10 mouse cellular contexts compared by ENCODE assay signal in genomic region chr11:96311097-96311496, GRCm38 (mm10). TPM values are rescaled to one million over a fixed set of nuclear protein-coding genes. Genes with fewer than 3 reads are reported as not detected.
A peak's percentile ranks its signal among the peaks of the same experiment; 100 is the strongest.
DNase-seq lines count a peak whose midpoint lies in the region; ATAC-seq lines count a peak whose summit lies in the region.
"Had no signal": no experiment of that assay in that cellular context is flagged by ENCODE, and none has a peak within 500 bp of the region (broad histone marks: within the 10 kb centered on the region; RNA-seq: fewer than 3 reads in every experiment).

No protein-coding gene starts in this region.

- no peaks in the 10 kb centered on the region for H3K36me3 ChIP-seq in embryonic facial prominence, embryonic 15.5 days
- no peaks in the 10 kb centered on the region for H3K36me3 ChIP-seq in kidney, embryonic 15.5 days
- H3K36me3 ChIP-seq in neural tube, embryonic 11.5 days (ENCODE audit: control insufficient read depth, insufficient read depth, low read length): no peaks in the 10 kb centered on the region; the same call in 1 of the 2 replicates
- H3K36me3 ChIP-seq: midbrain, embryonic 12.5 days had no signal

- no peak overlapping the region for H3K9ac ChIP-seq in embryonic facial prominence, embryonic 15.5 days
- peak overlapping the region; percentile 72 for H3K9ac ChIP-seq in kidney, embryonic 15.5 days
- peak overlapping the region; percentile 100 for H3K9ac ChIP-seq in neural tube, embryonic 11.5 days (ENCODE audit: low read length)
- H3K9ac ChIP-seq: midbrain, embryonic 12.5 days had no signal

- WGBS in embryonic facial prominence, embryonic 15.5 days: 5% methylated on average over 6 of the region's 6 CpGs
- 6% methylated on average over 6 of the region's 6 CpGs for WGBS in kidney, embryonic 15.5 days
- 5% methylated on average over 6 of the region's 6 CpGs for WGBS in neural tube, embryonic 11.5 days

- H3K4me1 ChIP-seq in embryonic facial prominence, embryonic 15.5 days: peaks cover 4% of the 10 kb centered on the region; the same call in 1 of the 2 replicates
- peaks cover 91% of the 10 kb centered on the region for H3K4me1 ChIP-seq in kidney, embryonic 15.5 days
- peaks cover 31% of the 10 kb centered on the region for H3K4me1 ChIP-seq in neural tube, embryonic 11.5 days (ENCODE audit: control insufficient read depth, insufficient read depth, low read length)

- H3K4me3 ChIP-seq in embryonic facial prominence, embryonic 15.5 days (replicated peaks): peak overlapping the region; percentile 31
- H3K4me3 ChIP-seq in kidney, embryonic 15.5 days (replicated peaks): peak overlapping the region; percentile 80
- peak overlapping the region; percentile 96 for H3K4me3 ChIP-seq in neural tube, embryonic 11.5 days (ENCODE audit: low read depth, low read length)
- H3K4me3 ChIP-seq: midbrain, embryonic 12.5 days had no signal

- H3K9me3 ChIP-seq in embryonic facial prominence, embryonic 15.5 days (replicated peaks): no peaks in the 10 kb centered on the region
- no peaks in the 10 kb centered on the region for H3K9me3 ChIP-seq in kidney, embryonic 15.5 days (replicated peaks)
- H3K9me3 ChIP-seq in neural tube, embryonic 11.5 days (ENCODE audit: control insufficient read depth, low read length): no peaks in the 10 kb centered on the region
- H3K9me3 ChIP-seq: midbrain, embryonic 12.5 days had no signal

- H3K27ac ChIP-seq in embryonic facial prominence, embryonic 15.5 days (replicated peaks): no peak overlapping the region
- H3K27ac ChIP-seq in kidney, embryonic 15.5 days: peak overlapping the region; percentile 100
- peak overlapping the region; percentile 100 for H3K27ac ChIP-seq in neural tube, embryonic 11.5 days (ENCODE audit: low read depth, low read length)
- H3K27ac ChIP-seq: midbrain, embryonic 12.5 days had no signal

- H3K4me2 ChIP-seq in embryonic facial prominence, embryonic 15.5 days (replicated peaks): peak overlapping the region; percentile 29
- H3K4me2 ChIP-seq in kidney, embryonic 15.5 days: peak overlapping the region; percentile 90
- H3K4me2 ChIP-seq in neural tube, embryonic 11.5 days (ENCODE audit: low read depth): peak overlapping the region; percentile 100
- H3K4me2 ChIP-seq: midbrain, embryonic 12.5 days had no signal

- peak; percentile 78 for DNase-seq in kidney, adult 18-20 months
- no peak for DNase-seq in kidney, postnatal 14 days
- DNase-seq in neural tube, embryonic 11.5 days (ENCODE audit: low spot score): no peak
- no peak for DNase-seq in yolk sac, embryonic 10.5 days (ENCODE audit: low spot score)
- no peak for DNase-seq in natural killer cell, adult 2 months (ENCODE audit: low spot score in 2 of 2)
- DNase-seq in cerebellum, postnatal 4 days (ENCODE audit: low spot score in 2 of 2): no peak

- ATAC-seq in embryonic facial prominence, embryonic 15.5 days (ENCODE audit: insufficient number of reproducible peaks, low FRiP score, low TSS enrichment, low read depth): no peak
- no peak for ATAC-seq in kidney, embryonic 15.5 days (replicated peaks; ENCODE audit: low FRiP score)
- no peak for ATAC-seq in neural tube, embryonic 11.5 days (ENCODE audit: insufficient read depth, low FRiP score, low TSS enrichment)

- peaks cover 100% of the 10 kb centered on the region for H3K27me3 ChIP-seq in embryonic facial prominence, embryonic 15.5 days
- no peaks in the 10 kb centered on the region for H3K27me3 ChIP-seq in kidney, embryonic 15.5 days
- H3K27me3 ChIP-seq in neural tube, embryonic 11.5 days (ENCODE audit: control insufficient read depth, insufficient read depth, low read length): no peaks in the 10 kb centered on the region

RNA-seq across cellular contexts. Expression of gene Hoxb4, which starts 7.0 kb away (rescaled TPM):
- 0.11 TPM in 1 of 2 replicates, not detected in the other for polyA plus RNA-seq in embryonic facial prominence, embryonic 15.5 days (2015; fragmentation: Nextera tagmentation; extraction: Ambion mirVana)
- 6.4 and 7.1 TPM in 2 replicates for polyA plus RNA-seq in kidney, embryonic 15.5 days (2015; fragmentation: Nextera tagmentation; extraction: Ambion mirVana)
- polyA plus RNA-seq in neural tube, embryonic 11.5 days (2014; fragmentation: Nextera tagmentation; extraction: Ambion mirVana): 3.1 and 3.8 TPM in 2 replicates
- polyA plus RNA-seq: midbrain, embryonic 12.5 days had no signal

RNA-seq across cellular contexts. Expression of gene Hoxb5, which starts 8.0 kb away (rescaled TPM):
- not detected in 2 replicates for polyA plus RNA-seq in embryonic facial prominence, embryonic 15.5 days (2015; fragmentation: Nextera tagmentation; extraction: Ambion mirVana)
- 18.8 and 20.2 TPM in 2 replicates for polyA plus RNA-seq in kidney, embryonic 15.5 days (2015; fragmentation: Nextera tagmentation; extraction: Ambion mirVana)
- 49.0 and 49.1 TPM in 2 replicates for polyA plus RNA-seq in neural tube, embryonic 11.5 days (2014; fragmentation: Nextera tagmentation; extraction: Ambion mirVana)
- polyA plus RNA-seq: midbrain, embryonic 12.5 days had no signal

RNA-seq across cellular contexts. Expression of gene Hoxb3, which starts 12.0 kb away (rescaled TPM):
- 0.07 TPM in 1 of 2 replicates, not detected in the other for polyA plus RNA-seq in embryonic facial prominence, embryonic 15.5 days (2015; fragmentation: Nextera tagmentation; extraction: Ambion mirVana)
- polyA plus RNA-seq in kidney, embryonic 15.5 days (2015; fragmentation: Nextera tagmentation; extraction: Ambion mirVana): 4.4 and 4.5 TPM in 2 replicates
- 10.3 and 14.2 TPM in 2 replicates for polyA plus RNA-seq in neural tube, embryonic 11.5 days (2014; fragmentation: Nextera tagmentation; extraction: Ambion mirVana)
- polyA plus RNA-seq: midbrain, embryonic 12.5 days had no signal

RNA-seq across cellular contexts. Expression of gene Hoxb6, which starts 18.8 kb away (rescaled TPM):
- not detected in 2 replicates for polyA plus RNA-seq in embryonic facial prominence, embryonic 15.5 days (2015; fragmentation: Nextera tagmentation; extraction: Ambion mirVana)
- polyA plus RNA-seq in kidney, embryonic 15.5 days (2015; fragmentation: Nextera tagmentation; extraction: Ambion mirVana): 47.1 and 49.1 TPM in 2 replicates
- 81.4 and 87.2 TPM in 2 replicates for polyA plus RNA-seq in neural tube, embryonic 11.5 days (2014; fragmentation: Nextera tagmentation; extraction: Ambion mirVana)
- polyA plus RNA-seq: midbrain, embryonic 12.5 days had no signal

RNA-seq across cellular contexts. Expression of gene Hoxb7, which starts 24.7 kb away (rescaled TPM):
- not detected in 2 replicates for polyA plus RNA-seq in embryonic facial prominence, embryonic 15.5 days (2015; fragmentation: Nextera tagmentation; extraction: Ambion mirVana)
- polyA plus RNA-seq in kidney, embryonic 15.5 days (2015; fragmentation: Nextera tagmentation; extraction: Ambion mirVana): 58.5 and 62.7 TPM in 2 replicates
- polyA plus RNA-seq in neural tube, embryonic 11.5 days (2014; fragmentation: Nextera tagmentation; extraction: Ambion mirVana): 65.5 and 65.9 TPM in 2 replicates
- polyA plus RNA-seq: midbrain, embryonic 12.5 days; testis, adult 2 months had no signal

Comparison
In these comparisons a context has a peak if more than half of its experiments do, and no peak if none do; other contexts are left out.
1. H3K4me2 ChIP-seq: peak in every context shown above with its lines; median percentile 100 in neural tube, embryonic 11.5 days; 90 in kidney, embryonic 15.5 days; 29 in embryonic facial prominence, embryonic 15.5 days.
2. H3K4me3 ChIP-seq: peak in every context shown above with its lines; median percentile 96 in neural tube, embryonic 11.5 days; 80 in kidney, embryonic 15.5 days; 31 in embryonic facial prominence, embryonic 15.5 days.
3. RNA of gene Hoxb5, which starts 8.0 kb away (polyA plus RNA-seq): 49.0 to 49.1 TPM in neural tube, embryonic 11.5 days and 18.8 to 20.2 TPM in kidney, embryonic 15.5 days; not detected in embryonic facial prominence, embryonic 15.5 days; every median in the first group is over 10 times any median in the second.